8 mouse cellular contexts compared by ENCODE assay signal in genomic region chr11:46312523-46313035, GRCm38 (mm10). TPM values are rescaled to one million over a fixed set of nuclear protein-coding genes. Genes with fewer than 3 reads are reported as not detected.
DNase-seq lines count a peak whose midpoint lies in the region; ATAC-seq and TF ChIP-seq lines count a peak whose summit lies in the region.

Cyfip2 (minus strand) TSS chr11:46312859.

- peaks cover 32% of the 10 kb centered on the region for H3K27me3 ChIP-seq in heart, embryonic 10.5 days (ENCODE audit: insufficient read depth, poor library complexity, severe bottlenecking)
- H3K27me3 ChIP-seq in kidney, embryonic 14.5 days (ENCODE audit: control insufficient read depth, insufficient read depth, low read length) = no peaks in the 10 kb centered on the region
- peaks cover 8% of the 10 kb centered on the region for H3K27me3 ChIP-seq in liver, embryonic 14.5 days (ENCODE audit: control insufficient read depth, insufficient read depth, low read length)
- no peaks in the 10 kb centered on the region for H3K27me3 ChIP-seq in stomach, embryonic 15.5 days (replicated peaks)

- H3K36me3 ChIP-seq in heart, embryonic 10.5 days = no peaks in the 10 kb centered on the region
- H3K36me3 ChIP-seq in kidney, embryonic 14.5 days (ENCODE audit: control insufficient read depth, insufficient read depth, low read length) = no peaks in the 10 kb centered on the region
- H3K36me3 ChIP-seq in liver, embryonic 14.5 days (replicated peaks; ENCODE audit: control insufficient read depth, insufficient read depth, low read depth) = no peaks in the 10 kb centered on the region
- no peaks in the 10 kb centered on the region for H3K36me3 ChIP-seq in stomach, embryonic 15.5 days

- peak within 1 kb of the TSS; percentile 85 for H3K4me3 ChIP-seq in heart, embryonic 10.5 days
- H3K4me3 ChIP-seq in kidney, embryonic 14.5 days (ENCODE audit: low read length) = peak within 1 kb of the TSS; percentile 72
- H3K4me3 ChIP-seq in liver, embryonic 14.5 days (ENCODE audit: insufficient read depth in 1 of 2, low read depth in 2 of 2, low read length in 2 of 2) = peak within 1 kb of the TSS; percentile 61 to 87
- H3K4me3 ChIP-seq in stomach, embryonic 15.5 days (replicated peaks) = peak within 1 kb of the TSS; percentile 71

- 0 out of 2 replicates have a peak, but pooled peaks have one; percentile 7 for ATAC-seq in kidney, embryonic 14.5 days (ENCODE audit: low FRiP score, low TSS enrichment)
- no peak for ATAC-seq in liver, embryonic 14.5 days (ENCODE audit: insufficient read depth)
- peak; percentile 19; the same call in 1 of the 2 replicates for ATAC-seq in stomach, embryonic 15.5 days (ENCODE audit: insufficient read depth, low FRiP score, low read depth)

- H3K27ac ChIP-seq in heart, embryonic 10.5 days = peak within 1 kb of the TSS; percentile 78
- peak within 1 kb of the TSS; percentile 24; the same call in 1 of the 2 replicates for H3K27ac ChIP-seq in kidney, embryonic 14.5 days (ENCODE audit: low read depth, low read length)
- no peak within 1 kb of the TSS for H3K27ac ChIP-seq in liver, embryonic 14.5 days
- H3K27ac ChIP-seq in stomach, embryonic 15.5 days = peak within 1 kb of the TSS; percentile 31; the same call in 1 of the 2 replicates

- H3K4me2 ChIP-seq in kidney, embryonic 14.5 days (replicated peaks; ENCODE audit: low read depth, low read length) = peak within 1 kb of the TSS; percentile 94
- peak within 1 kb of the TSS; percentile 80 for H3K4me2 ChIP-seq in liver, embryonic 14.5 days (ENCODE audit: low read depth)
- H3K4me2 ChIP-seq in stomach, embryonic 15.5 days = peak within 1 kb of the TSS; percentile 99

- DNase-seq in layer of hippocampus, adult 18-20 months (ENCODE audit: low spot score in 2 of 2) = no peak
- no peak for DNase-seq in layer of hippocampus, adult 11-12 months (ENCODE audit: low spot score)
- peak; percentile 6 for DNase-seq in c-Kit-positive CD71-positive TER-119-negative erythroid progenitor cells, embryonic 14.5 days (ENCODE audit: low read depth)
- no peak for DNase-seq in heart, embryonic 10.5 days (ENCODE audit: low spot score)
- DNase-seq in liver, embryonic 14.5 days (ENCODE audit: low read depth in 3 of 3, low spot score in 3 of 3) = no peak
- DNase-seq in ovary, postnatal 10 days (ENCODE audit: low spot score) = no peak

- H3K4me1 ChIP-seq in heart, embryonic 10.5 days = peaks cover 16% of the 10 kb centered on the region
- H3K4me1 ChIP-seq in kidney, embryonic 14.5 days (ENCODE audit: control insufficient read depth, insufficient read depth, low read length) = peaks cover 8% of the 10 kb centered on the region; the same call in 1 of the 2 replicates
- peaks cover 3 to 11% of the 10 kb centered on the region in 2 experiments; a peak in 3 of 4 replicates for H3K4me1 ChIP-seq in liver, embryonic 14.5 days (replicated peaks; ENCODE audit: control insufficient read depth in 2 of 2, insufficient read depth in 2 of 2, low read length in 1 of 2)
- H3K4me1 ChIP-seq in stomach, embryonic 15.5 days = peaks cover 7% of the 10 kb centered on the region; the same call in 1 of the 2 replicates

- H3K9ac ChIP-seq in kidney, embryonic 14.5 days (ENCODE audit: low read depth, low read length) = peak within 1 kb of the TSS; percentile 70
- H3K9ac ChIP-seq in liver, embryonic 14.5 days (replicated peaks) = peak within 1 kb of the TSS; percentile 58
- peak within 1 kb of the TSS; percentile 29; the same call in 1 of the 2 replicates for H3K9ac ChIP-seq in stomach, embryonic 15.5 days

- TF ChIP-seq CTCF in liver, embryonic 14.5 days (IDR thresholded peaks at IDR 0.05; ENCODE audit: low read depth) = no peak

- no peak for TF ChIP-seq EP300 in liver, embryonic 14.5 days (IDR thresholded peaks at IDR 0.05; ENCODE audit: low read depth)

- H3K9me3 ChIP-seq in heart, embryonic 10.5 days = no peaks in the 10 kb centered on the region
- H3K9me3 ChIP-seq in kidney, embryonic 14.5 days (ENCODE audit: control insufficient read depth, low read length) = no peaks in the 10 kb centered on the region
- H3K9me3 ChIP-seq in liver, embryonic 14.5 days (ENCODE audit: control insufficient read depth, low read length) = no peaks in the 10 kb centered on the region
- H3K9me3 ChIP-seq in stomach, embryonic 15.5 days = no peaks in the 10 kb centered on the region

- WGBS in heart, embryonic 10.5 days = 9% methylated on average over 14 of the region's 14 CpGs
- 7% methylated on average over 14 of the region's 14 CpGs for WGBS in kidney, embryonic 14.5 days
- 7% methylated on average over 14 of the region's 14 CpGs for WGBS in liver, embryonic 14.5 days (ENCODE audit: insufficient replicate concordance)
- 8% methylated on average over 14 of the region's 14 CpGs for WGBS in stomach, embryonic 15.5 days

RNA-seq across cellular contexts. Expression of gene Cyfip2, which starts in this region (rescaled TPM):
- 100 to 1,000 TPM; 536 to 551 TPM for total RNA-seq in layer of hippocampus, adult 18-20 months (2021)
- polyA plus RNA-seq in heart, embryonic 10.5 days (2016; fragmentation: Nextera tagmentation; extraction: Ambion mirVana) = 4.7 and 7.3 TPM in 2 replicates
- 9.4 and 19.2 TPM in 2 replicates for polyA plus RNA-seq in kidney, embryonic 14.5 days (2014; fragmentation: Nextera tagmentation; extraction: Ambion mirVana)
- 1.3 and 1.6 TPM in 2 replicates for polyA plus RNA-seq in liver, embryonic 14.5 days (2012; rRNA removed)
- 2.6 and 3.1 TPM in 2 replicates for polyA plus RNA-seq in liver, embryonic 14.5 days (2014; fragmentation: Nextera tagmentation; extraction: Ambion mirVana)
- polyA plus RNA-seq in stomach, embryonic 15.5 days (2015; fragmentation: Nextera tagmentation; extraction: Ambion mirVana) = 7.3 and 10.0 TPM in 2 replicates
